Mouse (Mus musculus): ENCODE measurements around the gene 1700034I23Rik.
"Not testable (repeated sequence)": the region's sequence is repeated elsewhere in the genome, so short reads cannot be mapped to it uniquely, and the experiment has no call there.

The 1700034I23Rik gene

DNA sequence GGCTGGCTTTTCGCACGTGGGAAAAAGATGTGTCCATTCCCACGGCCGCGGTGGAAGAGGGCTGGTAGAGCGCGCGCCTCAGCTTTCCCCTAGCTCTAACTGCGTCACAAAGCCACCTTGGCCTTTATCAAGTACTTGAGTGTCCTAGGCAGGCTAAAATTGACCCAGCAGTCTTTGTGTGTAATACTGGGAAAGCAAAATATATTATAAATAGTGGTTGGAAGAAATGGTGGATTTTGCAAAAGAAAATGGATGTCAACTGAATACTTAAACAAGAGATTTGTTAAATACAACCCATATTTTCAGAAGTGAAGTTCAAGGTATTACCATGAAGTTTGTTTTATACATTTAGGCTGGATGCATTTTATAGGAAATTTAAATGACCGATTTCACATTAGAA lies at the start of gene 1700034I23Rik:
1700034I23Rik (minus strand) TSS at position 101 of the 400 bp plus-strand sequence.
- not testable (repeated sequence) for DNase-seq (ENCODE audit: low read depth, low spot score)

DNA sequence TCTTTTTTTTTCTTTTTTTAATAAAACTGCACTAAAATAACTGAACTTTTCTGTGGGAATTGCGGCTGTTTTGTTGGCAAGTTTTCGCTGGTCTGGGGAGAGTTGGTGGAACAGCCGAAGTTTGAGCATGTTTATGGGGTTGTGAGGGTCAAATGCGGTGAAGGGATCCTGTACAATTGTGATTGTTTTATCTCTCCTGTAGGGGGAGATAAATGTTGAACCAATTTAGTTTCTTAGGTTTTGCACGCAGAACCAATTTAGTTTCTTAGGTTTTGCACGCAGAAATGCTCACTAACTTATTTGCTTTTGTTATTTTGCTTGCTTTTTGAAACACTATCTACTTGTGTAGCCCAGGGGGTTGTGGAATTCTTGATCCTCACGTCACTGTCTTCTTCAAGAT lies 49.0 kb upstream of the 1700034I23Rik start:
- DNase-seq (ENCODE audit: low read depth, low spot score) = peak; percentile 30

DNA sequence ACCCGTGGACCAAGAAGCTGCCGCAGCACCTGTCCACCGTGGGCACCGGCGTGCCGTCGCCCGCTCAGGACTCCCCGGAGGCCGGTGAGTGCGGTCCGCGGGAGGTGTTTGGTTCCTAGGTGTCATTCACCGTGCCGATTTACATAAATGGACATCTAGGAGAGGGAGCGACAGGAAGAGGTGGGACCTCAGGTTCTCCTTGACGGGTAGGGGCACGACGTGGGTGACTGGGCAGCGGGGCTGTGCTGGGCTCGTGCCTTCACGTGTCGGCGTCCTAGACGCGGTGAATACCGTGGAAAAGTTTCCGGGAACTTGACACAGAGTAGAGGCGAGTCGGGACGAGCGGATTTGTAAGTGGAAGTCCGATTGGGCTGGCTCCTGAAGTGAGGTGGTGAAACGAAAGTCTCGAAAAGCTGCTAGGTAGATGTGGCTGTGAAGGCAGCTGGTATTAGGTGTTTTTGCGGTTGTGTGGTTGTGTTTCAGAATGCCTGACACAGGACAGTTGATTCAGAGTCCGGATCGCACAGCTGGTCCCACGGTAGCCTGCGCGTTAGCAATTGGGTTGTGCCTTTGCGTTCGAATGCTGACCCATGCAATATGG lies 48.4 kb upstream of the 1700034I23Rik start:
- peak; percentile 30 for DNase-seq (ENCODE audit: low read depth, low spot score)

DNA sequence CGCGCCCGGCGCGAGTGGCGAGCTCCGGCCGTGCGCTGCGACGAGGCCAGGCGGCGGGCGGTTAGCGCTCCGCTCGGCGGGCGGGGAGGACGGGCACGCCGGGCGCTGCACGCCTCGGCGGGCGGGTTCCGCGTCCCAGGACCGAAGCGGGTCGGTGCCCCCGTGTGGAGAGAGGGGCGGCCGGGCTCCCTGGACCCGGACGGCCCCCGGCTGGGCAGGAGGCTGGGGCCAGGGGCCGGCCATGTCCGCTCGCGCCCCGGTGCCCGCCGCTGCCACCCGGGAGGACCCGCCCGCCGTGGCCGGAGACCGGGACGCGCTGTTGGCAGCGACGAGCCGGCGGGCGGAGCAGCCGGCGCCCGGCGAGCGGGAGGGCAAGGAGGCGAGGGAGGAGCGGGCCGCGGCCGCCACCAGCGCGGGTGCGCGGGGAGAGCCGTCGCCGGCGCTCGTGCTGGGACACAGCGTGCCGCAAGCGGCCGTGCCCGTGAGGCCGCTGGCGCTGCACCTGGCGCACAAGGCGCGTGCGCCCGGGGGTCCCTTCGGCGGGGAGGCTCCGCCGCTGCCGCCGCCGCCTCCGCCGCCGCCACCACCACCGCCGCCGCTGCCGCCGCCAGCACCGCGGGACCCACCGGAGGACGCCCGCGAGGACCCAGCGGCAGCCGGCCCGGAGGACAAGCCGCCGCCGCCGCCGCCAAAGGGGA lies 47.7 kb upstream of the 1700034I23Rik start:
- peak; percentile 37 for DNase-seq (ENCODE audit: low read depth, low spot score)

DNA sequence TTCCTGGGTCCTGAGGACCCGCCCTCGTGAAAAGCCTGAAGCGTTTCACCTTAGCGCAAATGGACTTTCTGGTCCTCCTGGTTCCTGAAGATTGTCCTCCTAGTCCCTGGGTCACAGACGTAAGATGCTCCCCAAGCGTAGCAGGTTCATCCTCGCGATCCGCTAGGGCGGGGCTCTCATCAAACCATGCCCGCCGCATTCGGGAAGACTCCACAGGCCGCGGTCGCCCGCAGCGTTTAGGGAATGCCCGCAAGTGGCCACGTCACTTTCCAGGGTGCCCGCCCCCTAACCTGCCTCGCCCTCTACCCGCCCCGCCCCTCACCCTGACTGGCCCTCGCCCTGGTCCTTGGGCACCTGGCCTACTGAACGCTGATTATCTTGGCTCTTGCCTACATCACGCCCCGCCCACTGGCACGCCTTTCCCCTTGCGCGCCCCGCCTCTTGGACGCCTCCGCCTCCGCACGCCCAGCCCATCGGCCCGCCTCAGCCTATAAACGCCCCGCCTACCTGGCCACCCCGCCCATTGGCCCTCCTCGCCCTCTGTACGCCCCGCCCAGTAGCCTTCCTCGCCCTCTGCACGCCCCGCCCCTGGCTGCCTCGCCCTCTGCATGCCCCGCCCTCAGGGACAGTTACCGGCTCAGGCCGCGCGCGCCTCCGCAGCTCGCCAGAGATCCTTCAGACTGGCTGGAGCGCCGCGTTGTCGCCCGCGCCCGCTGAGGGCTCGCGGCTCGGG lies 47.0 kb upstream of the 1700034I23Rik start, which contains the start of gene Larp1b:
Larp1b (plus strand) TSS at position 659 of the 733 bp plus-strand sequence.
- DNase-seq (ENCODE audit: low read depth, low spot score) = peak; percentile 97

DNA sequence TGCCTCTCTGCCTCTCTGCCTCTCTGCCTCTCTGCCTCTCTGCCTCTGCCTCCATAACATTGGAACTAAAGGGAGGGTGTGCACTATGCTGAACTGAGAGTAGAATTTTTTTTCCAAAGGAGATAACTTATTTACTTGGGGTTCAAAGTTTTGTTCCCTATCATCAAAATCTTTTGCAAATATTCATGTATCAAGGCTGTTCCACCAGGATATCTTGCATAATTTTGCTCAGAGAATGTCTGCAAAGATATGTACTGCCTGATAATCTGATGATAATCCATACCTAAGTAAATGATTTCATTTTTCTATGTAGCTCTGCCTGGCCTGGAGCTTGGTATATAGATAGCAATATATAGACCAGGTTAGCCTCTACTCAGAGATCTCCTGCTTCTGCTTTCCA lies 36.7 kb upstream of the 1700034I23Rik start:
- DNase-seq (ENCODE audit: low read depth, low spot score) = no peak

DNA sequence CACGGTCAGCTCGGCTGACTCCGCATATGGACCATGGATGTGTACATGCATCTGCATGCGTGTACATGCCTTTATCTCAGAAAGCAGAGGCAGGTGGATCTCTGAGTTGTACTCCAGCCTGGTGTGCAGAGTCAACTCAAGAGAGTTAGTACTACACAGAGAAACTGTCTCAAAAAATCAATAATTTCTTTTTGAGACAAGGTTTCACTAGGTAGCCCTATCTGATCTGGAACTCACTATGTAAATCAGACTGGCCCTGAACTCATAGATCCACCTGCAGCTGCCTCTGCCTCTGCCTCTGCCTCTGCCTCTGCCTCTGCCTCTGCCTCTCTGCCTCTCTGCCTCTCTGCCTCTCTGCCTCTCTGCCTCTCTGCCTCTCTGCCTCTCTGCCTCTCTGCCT lies 36.2 kb upstream of the 1700034I23Rik start:
- no peak for DNase-seq (ENCODE audit: low read depth, low spot score)

DNA sequence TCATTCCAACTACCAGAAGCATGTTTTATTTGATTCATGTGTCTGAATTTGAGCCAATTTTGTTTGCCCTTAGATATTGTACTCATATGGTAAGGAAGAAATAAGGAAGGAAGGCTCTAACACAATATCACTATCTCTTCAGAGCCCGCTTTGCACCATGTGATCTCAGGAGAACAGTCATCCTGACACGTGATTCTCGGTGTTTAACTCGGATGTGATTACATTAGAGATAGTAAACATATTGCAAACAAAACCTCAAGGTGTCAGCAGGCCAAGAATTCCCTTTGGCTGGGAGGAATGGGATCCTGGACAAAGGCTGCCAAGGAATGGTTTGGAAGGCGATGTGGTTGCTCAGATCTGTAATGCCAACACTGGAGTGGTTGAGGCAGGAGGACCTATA lies 35.8 kb upstream of the 1700034I23Rik start:
- no peak for DNase-seq (ENCODE audit: low read depth, low spot score)

DNA sequence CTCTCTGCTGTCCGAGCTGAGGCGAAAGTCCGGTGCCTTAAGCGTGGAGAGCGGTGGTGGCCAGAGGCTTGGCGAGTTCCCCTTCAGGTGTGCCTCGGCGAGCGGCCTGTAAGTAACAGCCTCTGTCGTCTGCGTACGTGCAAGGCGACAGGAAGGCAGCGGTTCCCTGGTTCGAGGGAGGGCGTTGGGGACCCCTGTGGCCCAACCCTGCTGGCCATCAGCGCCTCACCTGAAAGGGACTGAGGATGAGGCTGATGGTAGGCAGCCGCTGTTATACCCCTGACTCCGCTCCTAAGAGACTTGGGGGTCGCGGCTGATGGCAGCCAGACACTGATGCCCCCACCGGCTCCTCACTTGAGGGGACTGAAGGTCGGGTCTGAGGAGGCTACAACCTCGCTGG lies 8.0 kb downstream of the 1700034I23Rik start:
- DNase-seq (ENCODE audit: low read depth, low spot score) = not testable (repeated sequence)

DNA sequence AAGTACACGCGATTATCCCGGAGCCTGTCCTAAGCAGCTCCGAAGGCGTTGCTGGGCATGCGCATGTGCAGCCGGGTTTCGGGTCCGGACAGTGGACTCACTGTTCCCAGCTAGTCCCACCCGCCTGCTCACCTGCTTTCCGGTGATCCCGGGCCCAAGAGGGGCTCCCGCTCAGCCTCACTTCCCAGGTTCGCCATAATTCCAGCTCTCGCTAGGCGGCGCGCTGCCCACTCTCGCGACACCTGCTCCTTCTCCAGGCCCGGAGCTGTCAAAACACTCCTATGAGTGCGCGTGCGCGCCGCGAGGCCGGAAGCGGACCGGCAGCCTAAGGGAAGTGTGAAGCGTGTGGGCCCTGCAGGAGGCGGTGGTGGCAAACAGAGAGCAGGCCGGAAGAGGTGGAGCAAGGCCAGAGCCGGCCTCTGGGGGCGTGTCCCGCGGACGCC lies 8.5 kb downstream of the 1700034I23Rik start:
- peak; percentile 100 for DNase-seq (ENCODE audit: low read depth, low spot score)

DNA sequence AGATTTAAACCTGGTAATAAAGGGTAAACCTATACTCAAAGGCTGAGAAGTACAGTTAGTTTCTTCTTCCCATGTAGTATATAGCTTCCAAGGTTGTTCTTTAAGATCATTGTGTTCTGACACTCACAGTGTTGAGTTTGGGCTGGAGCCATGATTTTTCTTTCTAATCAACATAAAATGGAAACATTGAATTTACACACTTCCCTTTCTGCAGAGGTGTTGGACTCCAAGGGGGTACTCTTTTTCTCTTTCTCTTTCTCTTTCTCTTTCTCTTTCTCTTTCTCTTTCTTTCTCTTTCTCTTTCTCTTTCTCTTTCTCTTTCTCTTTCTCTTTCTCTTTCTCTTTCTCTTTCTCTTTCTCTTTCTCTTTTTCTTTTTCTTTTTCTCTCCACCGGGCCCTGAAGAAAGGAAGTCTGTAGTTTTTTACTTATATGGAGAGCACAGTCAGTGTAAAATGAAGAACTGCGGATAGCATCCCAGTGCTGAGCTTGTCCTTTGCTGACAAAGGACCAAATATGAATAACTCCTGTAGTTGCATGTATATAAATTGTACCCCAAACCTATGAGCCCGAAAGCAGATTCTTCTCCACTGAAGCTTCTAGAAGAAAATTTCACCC lies 49.1 kb downstream of the 1700034I23Rik start:
- not testable (repeated sequence) for DNase-seq (ENCODE audit: low read depth, low spot score)
